Mouse (Mus musculus) midbrain, embryonic 14.5 days (tissue): ENCODE measurements around the gene B3gnt9. TPM values are rescaled to one million over a fixed set of nuclear protein-coding genes. Genes with fewer than 3 reads are reported as not detected.

Experiments
- ATAC-seq: fragments of 200-750 bp; cut with Nextera tagmentation; 2 replicates; pipeline ENCODE4 v1.8.0; 2017; ENCODE audit warnings: moderate number of reproducible peaks, moderate library complexity; ENCODE audit not compliant: low FRiP score, low TSS enrichment
- DNase-seq: peaks from one replicate; pipeline ENCODE4 v3.0.0-alpha.2; 2015
- H3K27ac ChIP-seq: fragments of 300-500 bp; sonication (generic); replicated peaks from 2 replicates; pipeline ENCODE4 v1.5.1; 2014; ENCODE audit warnings: mild to moderate bottlenecking, low read depth, low read length, moderate library complexity
- H3K27me3 ChIP-seq: fragments of 300-500 bp; sonication (generic); 2 replicates; pipeline ENCODE4 v1.6.1; 2014; ENCODE audit warnings: low read length, control low read depth, mixed read lengths; ENCODE audit not compliant: control insufficient read depth, insufficient read depth
- H3K36me3 ChIP-seq: fragments of 300-500 bp; sonication (generic); 2 replicates; pipeline ENCODE4 v1.6.1; 2014; ENCODE audit warnings: low read length, control low read depth; ENCODE audit not compliant: control insufficient read depth, insufficient read depth
- H3K4me1 ChIP-seq: fragments of 300-500 bp; sonication (generic); 2 replicates; pipeline ENCODE4 v1.6.1; 2014; ENCODE audit warnings: mild to moderate bottlenecking, antibody characterized with exemption, low read length, control low read depth; ENCODE audit not compliant: control insufficient read depth, insufficient read depth
- H3K4me2 ChIP-seq: fragments of 300-500 bp; sonication (generic); 2 replicates; pipeline ENCODE4 v1.6.1; 2014; ENCODE audit warnings: mild to moderate bottlenecking, low read length, moderate library complexity
- H3K4me3 ChIP-seq: fragments of 300-500 bp; sonication (generic); replicated peaks from 2 replicates; pipeline ENCODE4 v1.5.1; 2014; ENCODE audit warnings: low read depth, low read length
- H3K9ac ChIP-seq: fragments of 300-500 bp; sonication (generic); replicated peaks from 2 replicates; pipeline ENCODE4 v1.6.1; 2014; ENCODE audit warnings: mild to moderate bottlenecking, low read length, moderate library complexity
- H3K9me3 ChIP-seq: fragments of 300-500 bp; sonication (generic); 2 replicates; pipeline ENCODE4 v1.6.1; 2016; ENCODE audit warnings: low read length, control low read depth, mixed read lengths; ENCODE audit not compliant: control insufficient read depth
- WGBS: fragments of 180-500 bp; shearing (Covaris S2); extraction: QIAGEN DNeasy Blood & Tissue Kit; methylation state at CpG from one replicate; pipeline ENCODE4 v1.1.7; 2014; 5-methylcytosine and 5-hydroxymethylcytosine counted together
- polyA plus RNA-seq: library from polyadenylated mRNA; unstranded; fragments of >200 nt; fragmentation: Nextera tagmentation; extraction: Ambion mirVana; gene quantifications from 2 replicates; pipeline ENCODE4 v1.2.1, GENCODE M21; 2014

Gene B3gnt9
- polyA plus RNA-seq, 1 experiment from 2014 or later = 5.6 TPM

- WGBS = 1% methylated on average over 55 of the region's 55 CpGs
- peak overlapping the region; percentile 70 for H3K4me2 ChIP-seq
- ATAC-seq = peak; percentile 38; the same call in 1 of the 2 replicates
- H3K9ac ChIP-seq = peak overlapping the region; percentile 37; the same call in 1 of the 2 replicates
- no peaks in the 10 kb centered on the region for H3K9me3 ChIP-seq
- peaks cover 14% of the 10 kb centered on the region for H3K4me1 ChIP-seq
- peak; percentile 69 for DNase-seq
- H3K36me3 ChIP-seq = no peaks in the 10 kb centered on the region
- H3K27ac ChIP-seq = no peak overlapping the region
- H3K4me3 ChIP-seq = peak overlapping the region; percentile 37
- peaks cover 77% of the 10 kb centered on the region for H3K27me3 ChIP-seq
These were observed 4.2 kb upstream of the B3gnt9 start for GRCm38 (mm10) chr8:105258911-105259720.

- H3K4me2 ChIP-seq = no peak overlapping the region
- H3K9me3 ChIP-seq = no peaks in the 10 kb centered on the region
- ATAC-seq (no peak), DNase-seq (no peak)
- H3K36me3 ChIP-seq = 0 out of 2 replicates have a peak, but pooled peaks cover 4% of the 10 kb centered on the region
- no peak overlapping the region for H3K27ac ChIP-seq
- no peak overlapping the region for H3K9ac ChIP-seq
- H3K4me1 ChIP-seq = peaks cover 19% of the 10 kb centered on the region
- 70% methylated on average over 7 of the region's 7 CpGs for WGBS
- peaks cover 61% of the 10 kb centered on the region for H3K27me3 ChIP-seq
- no peak overlapping the region for H3K4me3 ChIP-seq
These were observed 2.6 kb upstream of the B3gnt9 start for GRCm38 (mm10) chr8:105257318-105258114.

- DNase-seq = peak; percentile 94
- Histone ChIP-seq H3K4me2 (peak overlapping the region; percentile 99), H3K4me3 (peak overlapping the region; percentile 49), H3K4me1 (peaks cover 17% of the 10 kb centered on the region), H3K27me3 (peaks cover 34% of the 10 kb centered on the region), H3K9ac (peak overlapping the region; percentile 48), H3K36me3 (peaks cover 33% of the 10 kb centered on the region), H3K9me3 (no peaks in the 10 kb centered on the region), H3K27ac (0 out of 2 replicates have a peak overlapping the region, but pooled peaks have one; percentile 14)
- WGBS = under 1% methylated on average over 74 of the region's 74 CpGs
- ATAC-seq = peak; percentile 82
These were observed 594 bp downstream of the B3gnt9 start for GRCm38 (mm10) chr8:105254152-105254965.

GRCm38 (mm10) chr8:105253766-105254151 is 1.2 kb downstream of the B3gnt9 start:
- H3K27me3 ChIP-seq = peaks cover 28% of the 10 kb centered on the region
- ATAC-seq = peak; percentile 7; the same call in 1 of the 2 replicates
- no peaks in the 10 kb centered on the region for H3K9me3 ChIP-seq
- H3K4me1 ChIP-seq = peaks cover 11% of the 10 kb centered on the region
- peak overlapping the region; percentile 48 for H3K9ac ChIP-seq
- peak overlapping the region; percentile 99 for H3K4me2 ChIP-seq
- peak overlapping the region; percentile 49 for H3K4me3 ChIP-seq
- no peak overlapping the region for H3K27ac ChIP-seq
- 32% methylated on average over 20 of the region's 20 CpGs for WGBS
- no peak for DNase-seq
- peaks cover 39% of the 10 kb centered on the region for H3K36me3 ChIP-seq

- Histone ChIP-seq H3K9me3 (no peaks in the 10 kb centered on the region), H3K4me2 (no peak overlapping the region), H3K4me1 (peaks cover 11% of the 10 kb centered on the region), H3K4me3 (no peak overlapping the region), H3K27me3 (peaks cover 20% of the 10 kb centered on the region), H3K36me3 (peaks cover 47% of the 10 kb centered on the region), H3K27ac (no peak overlapping the region), H3K9ac (no peak overlapping the region; the same call in 1 of the 2 replicates)
- ATAC-seq (no peak), DNase-seq (no peak)
- 91% methylated on average over 10 of the region's 10 CpGs for WGBS
These were observed 2.0 kb downstream of the B3gnt9 start for GRCm38 (mm10) chr8:105252680-105253537.

- no peak overlapping the region for H3K4me2 ChIP-seq
- no peak overlapping the region for H3K4me3 ChIP-seq
- peaks cover 54% of the 10 kb centered on the region for H3K36me3 ChIP-seq
- H3K27ac ChIP-seq = no peak overlapping the region
- ATAC-seq = no peak
- 92% methylated on average over 6 of the region's 6 CpGs for WGBS
- H3K4me1 ChIP-seq = peaks cover 11% of the 10 kb centered on the region
- no peak for DNase-seq
- peaks cover 13% of the 10 kb centered on the region for H3K27me3 ChIP-seq
- H3K9me3 ChIP-seq = no peaks in the 10 kb centered on the region
- H3K9ac ChIP-seq = no peak overlapping the region
These were observed 3.0 kb downstream of the B3gnt9 start for GRCm38 (mm10) chr8:105251954-105252353.

GRCm38 (mm10) chr8:105241016-105241415 is 13.9 kb downstream of the B3gnt9 start:
- H3K36me3 ChIP-seq = peaks cover 43% of the 10 kb centered on the region
- no peak overlapping the region for H3K4me2 ChIP-seq
- H3K4me1 ChIP-seq = no peaks in the 10 kb centered on the region
- H3K4me3 ChIP-seq = no peak overlapping the region
- no peak overlapping the region for H3K27ac ChIP-seq
- WGBS = 97% methylated on average over 7 of the region's 7 CpGs
- H3K9me3 ChIP-seq = no peaks in the 10 kb centered on the region
- ATAC-seq (no peak), DNase-seq (no peak)
- no peak overlapping the region for H3K9ac ChIP-seq
- no peaks in the 10 kb centered on the region for H3K27me3 ChIP-seq
